Mouse (Mus musculus): ENCODE results near the gene Sash1. TPM values are rescaled to one million over a fixed set of nuclear protein-coding genes. Genes with fewer than 3 reads are reported as not detected.

The Sash1 gene
- total RNA-seq, 1 experiment from 2014 or later, result 6.9 TPM

GRCm38 (mm10) chr10:8912213-8912612, 26.3 kb upstream of the Sash1 start:
- ATAC-seq (replicated peaks in 1 of 2; ENCODE audit: insufficient read depth in 1 of 2, low FRiP score in 2 of 2, low TSS enrichment in 1 of 2, low read depth in 1 of 2, poor library complexity in 2 of 2, severe bottlenecking in 2 of 2), result peak in 1 of 2 experiments; percentile 32; a peak in 1 of 4 replicates

GRCm38 (mm10) chr10:8910237-8910990, 24.5 kb upstream of the Sash1 start:
- no peak for ATAC-seq (replicated peaks in 1 of 2; ENCODE audit: insufficient read depth in 1 of 2, low FRiP score in 2 of 2, low TSS enrichment in 1 of 2, low read depth in 1 of 2, poor library complexity in 2 of 2, severe bottlenecking in 2 of 2)

GRCm38 (mm10) chr10:8903086-8903485, 17.2 kb upstream of the Sash1 start:
- ATAC-seq (replicated peaks in 1 of 2; ENCODE audit: insufficient read depth in 1 of 2, low FRiP score in 2 of 2, low TSS enrichment in 1 of 2, low read depth in 1 of 2, poor library complexity in 2 of 2, severe bottlenecking in 2 of 2), result no peak

GRCm38 (mm10) chr10:8902412-8902811, 16.5 kb upstream of the Sash1 start:
- no peak for ATAC-seq (replicated peaks in 1 of 2; ENCODE audit: insufficient read depth in 1 of 2, low FRiP score in 2 of 2, low TSS enrichment in 1 of 2, low read depth in 1 of 2, poor library complexity in 2 of 2, severe bottlenecking in 2 of 2)

GRCm38 (mm10) chr10:8898831-8899511, 13.1 kb upstream of the Sash1 start:
- ATAC-seq (replicated peaks in 1 of 2; ENCODE audit: insufficient read depth in 1 of 2, low FRiP score in 2 of 2, low TSS enrichment in 1 of 2, low read depth in 1 of 2, poor library complexity in 2 of 2, severe bottlenecking in 2 of 2), result no peak

GRCm38 (mm10) chr10:8898099-8898777, 12.4 kb upstream of the Sash1 start:
- no peak for ATAC-seq (replicated peaks in 1 of 2; ENCODE audit: insufficient read depth in 1 of 2, low FRiP score in 2 of 2, low TSS enrichment in 1 of 2, low read depth in 1 of 2, poor library complexity in 2 of 2, severe bottlenecking in 2 of 2)

GRCm38 (mm10) chr10:8894965-8895515, 9.2 kb upstream of the Sash1 start:
- no peak for ATAC-seq (replicated peaks in 1 of 2; ENCODE audit: insufficient read depth in 1 of 2, low FRiP score in 2 of 2, low TSS enrichment in 1 of 2, low read depth in 1 of 2, poor library complexity in 2 of 2, severe bottlenecking in 2 of 2)

GRCm38 (mm10) chr10:8890511-8890910, 4.6 kb upstream of the Sash1 start:
- no peak for ATAC-seq (replicated peaks in 1 of 2; ENCODE audit: insufficient read depth in 1 of 2, low FRiP score in 2 of 2, low TSS enrichment in 1 of 2, low read depth in 1 of 2, poor library complexity in 2 of 2, severe bottlenecking in 2 of 2)

GRCm38 (mm10) chr10:8889341-8889740, 3.5 kb upstream of the Sash1 start:
- ATAC-seq (replicated peaks in 1 of 2; ENCODE audit: insufficient read depth in 1 of 2, low FRiP score in 2 of 2, low TSS enrichment in 1 of 2, low read depth in 1 of 2, poor library complexity in 2 of 2, severe bottlenecking in 2 of 2), result no peak

GRCm38 (mm10) chr10:8886528-8886854, 621 bp upstream of the Sash1 start:
- peak; percentile 13 to 14; a peak in 2 of 4 replicates for ATAC-seq (replicated peaks in 1 of 2; ENCODE audit: insufficient read depth in 1 of 2, low FRiP score in 2 of 2, low TSS enrichment in 1 of 2, low read depth in 1 of 2, poor library complexity in 2 of 2, severe bottlenecking in 2 of 2)

GRCm38 (mm10) chr10:8885201-8885600, 669 bp downstream of the Sash1 start:
- no peak for ATAC-seq (replicated peaks in 1 of 2; ENCODE audit: insufficient read depth in 1 of 2, low FRiP score in 2 of 2, low TSS enrichment in 1 of 2, low read depth in 1 of 2, poor library complexity in 2 of 2, severe bottlenecking in 2 of 2)

- no peak for ATAC-seq (replicated peaks in 1 of 2; ENCODE audit: insufficient read depth in 1 of 2, low FRiP score in 2 of 2, low TSS enrichment in 1 of 2, low read depth in 1 of 2, poor library complexity in 2 of 2, severe bottlenecking in 2 of 2)
Observed at GRCm38 (mm10) chr10:8884565-8884964, 1.3 kb downstream of the Sash1 start.

- no peak for ATAC-seq (replicated peaks in 1 of 2; ENCODE audit: insufficient read depth in 1 of 2, low FRiP score in 2 of 2, low TSS enrichment in 1 of 2, low read depth in 1 of 2, poor library complexity in 2 of 2, severe bottlenecking in 2 of 2)
Observed at GRCm38 (mm10) chr10:8883686-8884085, 2.2 kb downstream of the Sash1 start.

GRCm38 (mm10) chr10:8881736-8882135, 4.1 kb downstream of the Sash1 start:
- no peak for ATAC-seq (replicated peaks in 1 of 2; ENCODE audit: insufficient read depth in 1 of 2, low FRiP score in 2 of 2, low TSS enrichment in 1 of 2, low read depth in 1 of 2, poor library complexity in 2 of 2, severe bottlenecking in 2 of 2)

- ATAC-seq (replicated peaks in 1 of 2; ENCODE audit: insufficient read depth in 1 of 2, low FRiP score in 2 of 2, low TSS enrichment in 1 of 2, low read depth in 1 of 2, poor library complexity in 2 of 2, severe bottlenecking in 2 of 2), result no peak
Observed at GRCm38 (mm10) chr10:8880950-8881675, 4.8 kb downstream of the Sash1 start.

GRCm38 (mm10) chr10:8878824-8879223, 7.0 kb downstream of the Sash1 start:
- peak; percentile 51 to 70 for ATAC-seq (replicated peaks in 1 of 2; ENCODE audit: insufficient read depth in 1 of 2, low FRiP score in 2 of 2, low TSS enrichment in 1 of 2, low read depth in 1 of 2, poor library complexity in 2 of 2, severe bottlenecking in 2 of 2)

- ATAC-seq (replicated peaks in 1 of 2; ENCODE audit: insufficient read depth in 1 of 2, low FRiP score in 2 of 2, low TSS enrichment in 1 of 2, low read depth in 1 of 2, poor library complexity in 2 of 2, severe bottlenecking in 2 of 2), result no peak
Observed at GRCm38 (mm10) chr10:8878381-8878780, 7.5 kb downstream of the Sash1 start.
